Mouse (Mus musculus) midbrain, postnatal 0 days (tissue): Measurements from ENCODE around the gene Igdcc4. TPM values are rescaled to one million over a fixed set of nuclear protein-coding genes. Genes with fewer than 3 reads are reported as not detected.

Source experiments
- ATAC-seq: fragments of 200-750 bp; cut with Nextera tagmentation; 2 replicates; pipeline ENCODE4 v1.8.0; 2017; ENCODE audit warnings: moderate number of reproducible peaks, mild to moderate bottlenecking, moderate TSS enrichment, moderate library complexity; ENCODE audit not compliant: low FRiP score
- DNase-seq: peaks from one replicate; pipeline ENCODE4 v3.0.0-alpha.2; 2015; ENCODE audit warnings: low spot score
- H3K27ac ChIP-seq: fragments of 300-500 bp; sonication (generic); 2 replicates; pipeline ENCODE4 v1.5.1; 2014; ENCODE audit warnings: low read depth, mild to moderate bottlenecking, low read length, mixed read lengths
- H3K27me3 ChIP-seq: fragments of 300-500 bp; sonication (generic); 2 replicates; pipeline ENCODE4 v1.6.1; 2014; ENCODE audit warnings: low read length, control low read depth, mixed read lengths; ENCODE audit not compliant: insufficient read depth
- H3K36me3 ChIP-seq: fragments of 300-500 bp; sonication (generic); 2 replicates; pipeline ENCODE4 v1.6.1; 2014; ENCODE audit warnings: low read length, control low read depth, mixed read lengths; ENCODE audit not compliant: insufficient read depth
- H3K4me1 ChIP-seq: fragments of 300-500 bp; sonication (generic); 2 replicates; pipeline ENCODE4 v1.6.1; 2014; ENCODE audit warnings: mild to moderate bottlenecking, control low read depth, antibody characterized with exemption, low read length, mixed read lengths; ENCODE audit not compliant: insufficient read depth
- H3K4me2 ChIP-seq: fragments of 300-500 bp; sonication (generic); 2 replicates; pipeline ENCODE4 v1.6.1; 2014; ENCODE audit warnings: low read depth, mild to moderate bottlenecking, low read length, mixed read lengths; ENCODE audit not compliant: poor library complexity, severe bottlenecking
- H3K4me3 ChIP-seq: fragments of 300-500 bp; sonication (generic); 2 replicates; pipeline ENCODE4 v1.5.1; 2014; ENCODE audit warnings: low read depth, mild to moderate bottlenecking, low read length, moderate library complexity
- H3K9ac ChIP-seq: fragments of 300-500 bp; sonication (generic); replicated peaks from 2 replicates; pipeline ENCODE4 v1.6.1; 2014; ENCODE audit warnings: mild to moderate bottlenecking, low read length, moderate library complexity, mixed read lengths; ENCODE audit not compliant: poor library complexity, severe bottlenecking
- H3K9me3 ChIP-seq: fragments of 300-500 bp; sonication (generic); 2 replicates; pipeline ENCODE4 v1.6.1; 2016; ENCODE audit warnings: low read length, control low read depth
- CTCF ChIP-seq: IDR thresholded peaks from 2 replicates; pipeline ENCODE4 v1.5.1; 2016; ENCODE audit warnings: antibody characterized with exemption, mild to moderate bottlenecking
- WGBS: fragments of 180-500 bp; shearing (Covaris S2); extraction: QIAGEN DNeasy Blood & Tissue Kit; methylation state at CpG from one replicate; pipeline ENCODE4 v1.1.7; 2014; 5-methylcytosine and 5-hydroxymethylcytosine counted together
- polyA plus RNA-seq: library from polyadenylated mRNA; unstranded; fragments of >200 nt; fragmentation: Nextera tagmentation; extraction: Ambion mirVana; gene quantifications from 2 replicates; pipeline ENCODE4 v1.2.1, GENCODE M21; 2015
- total RNA-seq: library from RNA; depleted of rRNA; stranded (reverse); fragments of >200 nt; gene quantifications from 2 replicates; pipeline ENCODE4 v1.2.3, GENCODE M21; 2014

Gene Igdcc4
- total and polyA plus RNA-seq, 2 experiments from 2014 or later: 11.9 to 52.9 TPM

- ATAC-seq (peak; percentile 44; the same call in 1 of the 2 replicates), DNase-seq (peak; percentile 90)
- H3K27me3 ChIP-seq: no peaks in the 10 kb centered on the region
- no peak overlapping the region for H3K4me3 ChIP-seq
- H3K27ac ChIP-seq: no peak overlapping the region
- peaks cover 29% of the 10 kb centered on the region for H3K36me3 ChIP-seq
- H3K9ac ChIP-seq: no peak overlapping the region
- WGBS: 4% methylated on average over 10 of the region's 10 CpGs
- no peaks in the 10 kb centered on the region for H3K4me1 ChIP-seq
- H3K4me2 ChIP-seq: no peak overlapping the region
- H3K9me3 ChIP-seq: no peaks in the 10 kb centered on the region
- peak; percentile 90 for TF ChIP-seq CTCF
Measured at GRCm38 (mm10) chr9:65133739-65134138, 32.5 kb downstream of the Igdcc4 start.

DNA sequence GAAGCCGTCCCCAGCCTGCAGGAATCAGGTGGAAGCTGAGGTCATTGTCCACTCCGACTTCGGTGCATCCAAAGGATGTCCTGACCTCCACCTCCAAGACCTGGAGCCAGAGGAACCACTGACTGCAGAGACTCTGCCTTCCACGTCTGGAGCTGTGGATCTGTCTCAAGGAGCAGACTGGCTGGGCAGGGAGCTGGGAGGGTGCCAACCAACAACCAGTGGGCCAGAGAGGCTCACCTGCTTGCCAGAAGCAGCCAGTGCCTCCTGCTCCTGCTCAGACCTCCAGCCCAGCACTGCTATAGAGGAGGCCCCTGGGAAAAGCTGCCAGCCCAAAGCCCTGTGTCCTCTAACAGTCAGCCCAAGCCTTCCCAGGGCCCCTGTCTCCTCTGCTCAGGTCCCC, 33.8 kb downstream of the Igdcc4 start:
- DNase-seq (no peak), ATAC-seq (no peak)
- Histone ChIP-seq H3K4me1 (no peaks in the 10 kb centered on the region), H3K9me3 (no peaks in the 10 kb centered on the region), H3K4me3 (no peak overlapping the region), H3K4me2 (no peak overlapping the region), H3K27me3 (no peaks in the 10 kb centered on the region), H3K9ac (no peak overlapping the region), H3K27ac (no peak overlapping the region), H3K36me3 (peaks cover 29% of the 10 kb centered on the region)
- TF ChIP-seq CTCF: no peak
- 89% methylated on average over 4 of the region's 4 CpGs for WGBS

- Histone ChIP-seq H3K27ac (peak overlapping the region; percentile 77; the same call in 1 of the 2 replicates), H3K4me1 (0 out of 2 replicates have a peak, but pooled peaks cover 4% of the 10 kb centered on the region), H3K4me2 (peak overlapping the region; percentile 97), H3K9me3 (no peaks in the 10 kb centered on the region), H3K4me3 (peak overlapping the region; percentile 90), H3K36me3 (peaks cover 11% of the 10 kb centered on the region), H3K9ac (peak overlapping the region; percentile 92; the same call in 1 of the 2 replicates), H3K27me3 (no peaks in the 10 kb centered on the region)
- DNase-seq: no peak
- no peak for TF ChIP-seq CTCF
- WGBS: 3% methylated on average over 8 of the region's 8 CpGs
- no peak for ATAC-seq
Measured at GRCm38 (mm10) chr9:65140491-65140890, 39.2 kb downstream of the Igdcc4 start.

- peak within 1 kb of the TSS; percentile 97 for H3K4me2 ChIP-seq
- under 1% methylated on average over 24 of the region's 48 CpGs for WGBS
- H3K36me3 ChIP-seq: peaks cover 7% of the 10 kb centered on the region
- DNase-seq (peak; percentile 69), ATAC-seq (peak; percentile 80)
- peak within 1 kb of the TSS; percentile 92 for H3K9ac ChIP-seq
- H3K27ac ChIP-seq: peak within 1 kb of the TSS; percentile 77
- H3K4me1 ChIP-seq: 0 out of 2 replicates have a peak, but pooled peaks cover 4% of the 10 kb centered on the region
- H3K9me3 ChIP-seq: no peaks in the 10 kb centered on the region
- H3K4me3 ChIP-seq: peak within 1 kb of the TSS; percentile 90
- no peak for TF ChIP-seq CTCF
- no peaks in the 10 kb centered on the region for H3K27me3 ChIP-seq
Measured at GRCm38 (mm10) chr9:65140936-65141305, 39.6 kb downstream of the Igdcc4 start, which contains the start of gene Igdcc3. Gene Igdcc3, plus strand, starts transcription at chr9:65141189.

DNA sequence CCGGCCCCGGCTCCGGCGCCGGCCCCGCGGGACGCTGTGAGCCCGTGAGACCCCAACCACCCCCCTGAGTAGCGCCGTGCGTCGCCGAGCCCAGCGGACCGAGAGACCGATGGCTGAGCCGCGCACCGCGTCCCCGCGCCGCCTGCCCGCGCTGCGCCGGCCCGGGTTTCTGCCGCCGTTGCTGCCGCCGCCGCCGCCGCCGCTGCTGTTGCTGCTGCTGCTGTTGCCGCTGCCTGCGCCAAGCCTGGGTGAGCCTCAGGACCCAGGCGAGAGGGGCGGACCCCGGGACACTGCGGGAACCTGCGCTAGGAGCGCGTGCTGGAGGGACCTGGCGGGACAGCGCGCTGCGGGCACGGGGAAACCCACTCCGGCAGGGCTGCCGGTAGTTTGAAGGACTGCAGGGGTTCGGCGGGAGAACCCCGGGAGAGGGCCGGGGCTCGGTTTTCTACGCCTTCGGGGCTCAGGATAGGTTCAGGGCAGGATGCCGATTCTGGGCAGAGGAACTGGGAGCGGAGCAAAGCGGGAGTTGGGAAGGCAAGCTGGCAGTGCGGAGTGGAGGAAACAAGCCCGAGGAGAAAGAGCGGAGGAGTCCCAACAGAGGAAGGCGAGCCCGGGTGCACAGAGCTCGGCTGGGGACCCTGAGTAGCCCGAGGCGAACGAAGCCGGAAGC, 40.2 kb downstream of the Igdcc4 start:
- WGBS: under 1% methylated on average over 49 of the region's 73 CpGs
- ATAC-seq: peak; percentile 79

GRCm38 (mm10) chr9:65141976-65142318, 40.7 kb downstream of the Igdcc4 start:
- Histone ChIP-seq H3K9me3 (no peaks in the 10 kb centered on the region), H3K36me3 (peaks cover 3% of the 10 kb centered on the region; the same call in 1 of the 2 replicates), H3K4me3 (peak overlapping the region; percentile 90), H3K9ac (peak overlapping the region; percentile 92), H3K27ac (peak overlapping the region; percentile 77), H3K27me3 (no peaks in the 10 kb centered on the region), H3K4me2 (peak overlapping the region; percentile 97), H3K4me1 (0 out of 2 replicates have a peak, but pooled peaks cover 4% of the 10 kb centered on the region)
- TF ChIP-seq CTCF: no peak
- 0% methylated on average over 16 of the region's 17 CpGs for WGBS
- ATAC-seq (peak; percentile 21; the same call in 1 of the 2 replicates), DNase-seq (no peak)

More for the DNA sequence above, 40.2 kb downstream of the Igdcc4 start:
- peak overlapping the region; percentile 97 for H3K4me2 ChIP-seq
- peak; percentile 54 for DNase-seq
- peaks cover 3% of the 10 kb centered on the region; the same call in 1 of the 2 replicates for H3K36me3 ChIP-seq
- no peak for TF ChIP-seq CTCF
- peak overlapping the region; percentile 77 for H3K27ac ChIP-seq
- peak overlapping the region; percentile 90 for H3K4me3 ChIP-seq
- no peaks in the 10 kb centered on the region for H3K9me3 ChIP-seq
- H3K4me1 ChIP-seq: 0 out of 2 replicates have a peak, but pooled peaks cover 4% of the 10 kb centered on the region
- no peaks in the 10 kb centered on the region for H3K27me3 ChIP-seq
- peak overlapping the region; percentile 92 for H3K9ac ChIP-seq
